Mouse (Mus musculus): Measurements from ENCODE around the gene Fosb. TPM values are rescaled to one million over a fixed set of nuclear protein-coding genes. Genes with fewer than 3 reads are reported as not detected.

Fosb gene
- total RNA-seq, 2 experiments from 2014 or later: 0.22 to 0.59 TPM

DNA sequence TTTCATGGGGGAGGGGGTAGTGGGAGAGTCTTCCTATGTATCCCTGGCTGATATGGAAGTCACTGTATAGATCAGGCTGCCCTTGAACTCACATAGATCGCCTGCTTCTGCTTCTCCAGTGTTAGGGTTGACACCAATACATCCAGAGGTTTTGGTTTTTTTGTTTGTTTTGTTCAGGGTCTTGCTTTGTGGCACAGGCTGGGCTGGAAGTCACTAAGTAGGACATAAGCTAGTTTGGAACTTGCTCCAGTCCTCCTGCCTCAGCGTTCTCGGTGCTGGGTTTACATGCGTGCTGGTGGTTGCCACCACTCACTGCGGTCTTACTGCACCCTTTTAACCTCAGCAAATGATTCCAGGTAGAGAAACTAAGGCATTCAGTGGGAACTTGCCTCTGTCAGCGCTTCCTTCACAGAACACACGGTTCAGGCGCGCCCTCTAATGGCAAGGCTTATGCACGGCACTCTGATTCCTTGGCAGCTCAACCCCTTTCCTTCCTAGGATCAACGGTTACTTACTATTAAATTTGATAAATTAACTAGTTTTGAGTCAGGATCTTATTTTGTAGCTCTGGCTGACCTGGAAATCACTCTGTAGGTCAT lies 33.5 kb upstream of the Fosb start:
- peak; percentile 80 for DNase-seq
- Histone ChIP-seq H3K27ac (peak overlapping the region; percentile 94), H3K4me3 (peak overlapping the region; percentile 56)
- intact Hi-C loops (cut with DNase I): no loop called here
- peak; percentile 99; the same call in 1 of the 2 replicates for TF ChIP-seq CTCF (IDR thresholded peaks at IDR 0.05)

GRCm38 (mm10) chr7:19342481-19343027 lies 32.7 kb upstream of the Fosb start:
- intact Hi-C loops (cut with DNase I): loop anchor here (1.0 kb wide), 1 partner anchor 42 kb away; no protein-coding TSS in a partner anchor
- TF ChIP-seq CTCF (IDR thresholded peaks at IDR 0.05): 0 out of 2 replicates have a peak, but pooled peaks have one; percentile 98
- peak overlapping the region; percentile 76 for H3K4me3 ChIP-seq
- DNase-seq: peak; percentile 91
- H3K27ac ChIP-seq: peak overlapping the region; percentile 94

- peak; percentile 89 for DNase-seq
- no peak for TF ChIP-seq CTCF (IDR thresholded peaks at IDR 0.05)
- intact Hi-C loops (cut with DNase I): loop anchor here (1.0 kb wide), 1 partner anchor 42 kb away; no protein-coding TSS in a partner anchor
- Histone ChIP-seq H3K27ac (peak overlapping the region; percentile 94), H3K4me3 (peak overlapping the region; percentile 76)
These were observed 32.0 kb upstream of the Fosb start for GRCm38 (mm10) chr7:19341761-19342409.

DNA sequence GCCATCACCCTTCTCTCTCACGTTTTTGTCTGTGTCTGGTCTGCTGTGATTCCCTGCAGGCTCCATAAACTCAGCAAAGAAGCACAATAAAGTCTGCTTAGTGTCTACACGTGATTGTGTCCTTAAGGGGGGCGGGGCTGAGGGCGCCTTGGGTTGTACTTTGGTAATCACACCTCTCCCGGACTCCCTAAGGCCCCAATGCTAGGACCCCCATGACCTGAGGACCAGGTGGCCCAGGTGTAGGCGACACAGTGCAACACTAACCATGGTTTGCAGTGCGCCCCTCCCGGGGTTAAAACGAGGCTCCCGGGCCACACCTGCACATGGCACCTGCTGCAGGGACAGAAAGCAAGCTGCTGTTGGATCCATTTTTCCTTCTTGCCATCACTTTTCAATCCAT lies 31.4 kb upstream of the Fosb start:
- peak overlapping the region; percentile 94 for H3K27ac ChIP-seq
- intact Hi-C loops (cut with DNase I): no loop called here
- peak overlapping the region; percentile 76 for H3K4me3 ChIP-seq
- no peak for DNase-seq
- TF ChIP-seq CTCF (IDR thresholded peaks at IDR 0.05): no peak

GRCm38 (mm10) chr7:19338596-19338995 lies 28.7 kb upstream of the Fosb start:
- TF ChIP-seq CTCF (IDR thresholded peaks at IDR 0.05): no peak
- intact Hi-C loops (cut with DNase I): no loop called here
- no peak for DNase-seq
- H3K27ac ChIP-seq: peak overlapping the region; percentile 62
- no peak overlapping the region for H3K4me3 ChIP-seq

DNA sequence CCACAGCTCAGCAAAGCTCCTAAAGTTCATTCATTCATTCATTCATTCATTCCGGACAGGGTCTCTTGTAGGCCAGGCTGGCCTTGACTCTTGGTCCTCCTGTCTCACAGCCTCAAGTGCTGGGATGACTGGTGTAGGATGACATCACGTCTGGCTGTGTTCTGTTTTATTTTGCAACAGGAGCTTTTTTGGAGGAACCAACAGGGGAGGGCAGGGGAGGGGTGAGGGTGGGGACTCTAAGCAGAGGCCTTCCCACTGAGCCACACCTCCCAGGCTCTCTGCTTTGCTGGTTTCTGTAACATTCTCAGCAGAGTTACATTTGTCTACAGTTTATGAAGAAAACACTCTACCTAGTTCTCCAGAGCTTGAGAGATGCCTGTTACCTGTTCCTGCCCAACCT lies 28.2 kb upstream of the Fosb start:
- Histone ChIP-seq H3K27ac (peak overlapping the region; percentile 62), H3K4me3 (no peak overlapping the region)
- no peak for DNase-seq
- intact Hi-C loops (cut with DNase I): no loop called here
- no peak for TF ChIP-seq CTCF (IDR thresholded peaks at IDR 0.05)

DNA sequence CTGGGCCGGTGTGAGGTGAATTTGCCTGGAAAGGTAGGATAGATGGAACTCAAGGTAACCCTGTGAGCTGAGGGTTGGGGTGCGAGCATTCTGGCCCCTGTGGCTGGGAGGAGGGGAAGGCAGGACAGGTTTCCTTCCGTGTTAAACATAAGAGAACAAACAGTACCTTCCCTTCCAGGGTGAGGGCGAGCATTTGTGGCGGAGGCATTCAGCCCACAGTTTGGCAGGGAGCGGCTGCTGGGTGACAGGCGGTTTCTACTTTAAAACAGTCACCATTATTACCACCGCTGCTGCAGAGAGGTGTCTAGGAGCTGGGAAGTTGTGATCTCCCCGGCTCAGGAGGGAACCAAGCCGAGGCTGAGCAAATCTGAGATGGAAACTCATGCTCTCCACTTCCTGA lies 27.3 kb upstream of the Fosb start:
- Histone ChIP-seq H3K4me3 (no peak overlapping the region), H3K27ac (peak overlapping the region; percentile 25)
- intact Hi-C loops (cut with DNase I): no loop called here
- no peak for DNase-seq
- TF ChIP-seq CTCF (IDR thresholded peaks at IDR 0.05): no peak

- TF ChIP-seq CTCF (IDR thresholded peaks at IDR 0.05): no peak
- intact Hi-C loops (cut with DNase I): no loop called here
These were observed 25.7 kb upstream of the Fosb start for GRCm38 (mm10) chr7:19335583-19335982.

GRCm38 (mm10) chr7:19332709-19333352 lies 23.0 kb upstream of the Fosb start:
- intact Hi-C loops (cut with DNase I): no loop called here
- Histone ChIP-seq H3K4me3 (peak overlapping the region; percentile 89), H3K27ac (peak overlapping the region; percentile 97)
- peak; percentile 94 for DNase-seq
- TF ChIP-seq CTCF (IDR thresholded peaks at IDR 0.05): no peak

More at GRCm38 (mm10) chr7:19335583-19335982, 25.7 kb upstream of the Fosb start:
- DNase-seq: no peak
- no peak overlapping the region for H3K27ac ChIP-seq
- H3K4me3 ChIP-seq: no peak overlapping the region

DNA sequence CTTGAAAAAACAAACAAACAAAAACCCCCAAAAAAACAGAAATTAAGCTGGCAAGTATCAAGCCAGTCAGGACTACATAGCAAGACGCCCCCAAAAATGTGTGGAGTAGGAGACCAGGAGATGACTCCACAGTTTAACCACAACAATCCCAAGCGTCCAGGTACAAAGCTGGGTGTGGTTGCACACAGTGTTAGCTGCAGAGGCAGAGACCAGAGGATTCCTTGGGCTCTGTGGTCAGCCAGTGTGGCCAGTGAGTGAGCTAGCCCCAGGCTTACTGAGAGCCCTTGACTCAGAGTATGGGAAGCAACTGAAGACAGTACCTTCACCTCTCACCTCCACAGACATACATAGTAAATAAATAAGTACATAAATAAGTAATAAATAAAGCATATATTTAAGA lies 22.1 kb upstream of the Fosb start:
- peak overlapping the region; percentile 97 for H3K27ac ChIP-seq
- DNase-seq: no peak
- peak overlapping the region; percentile 89 for H3K4me3 ChIP-seq
- intact Hi-C loops (cut with DNase I): no loop called here
- TF ChIP-seq CTCF (IDR thresholded peaks at IDR 0.05): no peak

DNA sequence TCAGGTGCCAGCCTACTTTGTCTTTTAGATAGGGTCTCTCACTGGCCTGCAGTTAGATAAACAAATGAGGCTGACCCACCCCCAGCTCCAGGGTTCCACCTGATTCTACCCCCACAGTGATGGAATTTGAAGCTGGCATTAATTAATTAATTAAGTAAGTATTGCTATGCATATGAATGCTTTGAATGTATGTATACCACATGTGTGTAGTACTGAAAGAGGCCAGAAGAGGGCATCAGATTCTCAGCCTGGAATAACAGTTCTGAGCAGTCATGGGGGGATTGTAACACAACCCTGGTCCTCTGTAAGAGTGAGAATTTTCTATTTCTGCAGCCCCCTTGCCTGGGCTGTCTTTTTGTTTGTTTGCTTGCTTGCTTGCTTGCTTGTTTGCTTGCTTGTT lies 18.6 kb upstream of the Fosb start:
- peak; percentile 41 for TF ChIP-seq CTCF (IDR thresholded peaks at IDR 0.05)

GRCm38 (mm10) chr7:19327782-19328181 lies 17.9 kb upstream of the Fosb start:
- TF ChIP-seq CTCF (IDR thresholded peaks at IDR 0.05): no peak
- DNase-seq: no peak
- Histone ChIP-seq H3K27ac (peak overlapping the region; percentile 89), H3K4me3 (peak overlapping the region; percentile 72; the same call in 1 of the 2 replicates)
- intact Hi-C loops (cut with DNase I): no loop called here

More for the DNA sequence above, 18.6 kb upstream of the Fosb start:
- no peak for DNase-seq
- Histone ChIP-seq H3K4me3 (no peak overlapping the region), H3K27ac (no peak overlapping the region)
- intact Hi-C loops (cut with DNase I): no loop called here

DNA sequence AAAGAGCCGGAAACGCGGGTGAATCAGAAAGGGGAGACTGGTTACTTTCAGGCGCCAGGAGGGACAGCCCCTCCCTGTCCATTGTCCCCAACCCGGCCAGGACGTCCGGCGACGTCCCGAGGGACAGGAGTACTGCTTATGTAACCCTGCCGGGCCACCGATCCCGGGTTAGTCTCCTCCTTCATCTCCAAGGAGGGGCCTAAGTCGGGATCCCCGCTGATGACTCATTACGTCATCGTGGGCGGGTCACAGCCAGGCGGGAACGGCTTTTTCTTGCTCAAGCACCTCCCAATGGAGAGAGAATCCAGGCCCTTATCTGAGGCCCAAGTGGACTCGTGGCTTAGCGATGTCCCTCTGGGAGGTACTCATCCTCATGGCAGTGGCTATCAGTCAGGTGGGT lies 17.3 kb upstream of the Fosb start:
- peak overlapping the region; percentile 72 for H3K4me3 ChIP-seq
- peak; percentile 94 for DNase-seq
- intact Hi-C loops (cut with DNase I): no loop called here
- no peak for TF ChIP-seq CTCF (IDR thresholded peaks at IDR 0.05)
- H3K27ac ChIP-seq: peak overlapping the region; percentile 89

Data from gastrocnemius, adult 2 months (tissue).